ENCODE assay signal across 11 mouse cellular contexts in genomic region chr15:3962251-3962650, GRCm38 (mm10). TPM values are rescaled to one million over a fixed set of nuclear protein-coding genes. Genes with fewer than 3 reads are reported as not detected.
DNase-seq lines count a peak whose midpoint lies in the region; ATAC-seq and TF ChIP-seq lines count a peak whose summit lies in the region.
"Had no signal": no experiment of that assay in that cellular context is flagged by ENCODE, and none has a peak within 500 bp of the region (broad histone marks: within the 10 kb centered on the region; RNA-seq: fewer than 3 reads in every experiment).

No protein-coding gene starts in this region.

- H3K27ac ChIP-seq in heart, embryonic 15.5 days = peak overlapping the region; percentile 60
- no peak overlapping the region for H3K27ac ChIP-seq in kidney, embryonic 16.5 days (ENCODE audit: low read length)
- no peak overlapping the region for H3K27ac ChIP-seq in forebrain, embryonic 10.5 days
- no peak overlapping the region for H3K27ac ChIP-seq in thymus, adult 2 months (ENCODE audit: control insufficient read depth, insufficient read depth, low read length)
- H3K27ac ChIP-seq: forebrain, embryonic 13.5 days; hindbrain, embryonic 12.5 days had no signal

- H3K4me2 ChIP-seq in heart, embryonic 15.5 days = no peak overlapping the region
- H3K4me2 ChIP-seq in kidney, embryonic 16.5 days (replicated peaks; ENCODE audit: low read depth, low read length) = no peak overlapping the region
- H3K4me2 ChIP-seq: forebrain, embryonic 13.5 days; hindbrain, embryonic 12.5 days had no signal

- H3K9ac ChIP-seq in heart, embryonic 15.5 days = no peak overlapping the region
- no peak overlapping the region for H3K9ac ChIP-seq in kidney, embryonic 16.5 days (replicated peaks; ENCODE audit: low read length)
- H3K9ac ChIP-seq: forebrain, embryonic 13.5 days; hindbrain, embryonic 12.5 days had no signal

- no peak overlapping the region for H3K4me3 ChIP-seq in heart, embryonic 15.5 days
- no peak overlapping the region for H3K4me3 ChIP-seq in kidney, embryonic 16.5 days (ENCODE audit: low read length)
- no peak overlapping the region for H3K4me3 ChIP-seq in forebrain, embryonic 10.5 days
- no peak overlapping the region for H3K4me3 ChIP-seq in thymus, adult 2 months (ENCODE audit: control insufficient read depth, insufficient read depth, low read length)
- H3K4me3 ChIP-seq: forebrain, embryonic 13.5 days; hindbrain, embryonic 12.5 days had no signal

- H3K4me1 ChIP-seq in heart, embryonic 15.5 days (replicated peaks) = peaks cover 6% of the 10 kb centered on the region
- 0 out of 2 replicates have a peak, but pooled peaks cover 13% of the 10 kb centered on the region for H3K4me1 ChIP-seq in kidney, embryonic 16.5 days (ENCODE audit: insufficient read depth, low read length)
- H3K4me1 ChIP-seq in forebrain, embryonic 10.5 days = no peaks in the 10 kb centered on the region
- H3K4me1 ChIP-seq in thymus, adult 2 months (replicated peaks; ENCODE audit: control insufficient read depth, insufficient read depth, low read length) = no peaks in the 10 kb centered on the region
- H3K4me1 ChIP-seq: forebrain, embryonic 13.5 days; hindbrain, embryonic 12.5 days had no signal

- peak; percentile 47 for DNase-seq in gastrocnemius, adult 18-20 months (ENCODE audit: low spot score)
- DNase-seq in gastrocnemius, postnatal 4 days (ENCODE audit: low spot score in 2 of 2) = no peak
- DNase-seq in adrenal gland, postnatal 10 days = peak; percentile 25
- DNase-seq in forebrain, embryonic 10.5 days (ENCODE audit: extremely low spot score, low spot score) = no peak
- DNase-seq in thymus, adult 2 months = no peak
- DNase-seq in thymus, postnatal 36 days = no peak
- DNase-seq: embryo, embryonic 11 days had no signal

- WGBS in heart, embryonic 15.5 days = 38% methylated on average over 8 of the region's 8 CpGs
- WGBS in kidney, embryonic 16.5 days = 56% methylated on average over 8 of the region's 8 CpGs
- 88% methylated on average over 8 of the region's 8 CpGs for WGBS in forebrain, embryonic 10.5 days
- WGBS in thymus, adult 2 months = 91% methylated on average over 8 of the region's 8 CpGs

- no peak for TF ChIP-seq POLR2A in thymus, adult 2 months (IDR thresholded peaks at IDR 0.05; ENCODE audit: control insufficient read depth, extremely low read depth, insufficient read depth, low read length, poor library complexity)

- ATAC-seq in heart, embryonic 15.5 days (replicated peaks; ENCODE audit: insufficient number of reproducible peaks, insufficient read depth, low FRiP score, low read depth) = peak; percentile 85; the same call in 1 of the 2 replicates
- ATAC-seq in kidney, embryonic 16.5 days (ENCODE audit: low FRiP score, low TSS enrichment) = peak; percentile 93
- ATAC-seq: forebrain, embryonic 13.5 days had no signal

- H3K27me3 ChIP-seq in heart, embryonic 15.5 days = no peaks in the 10 kb centered on the region
- no peaks in the 10 kb centered on the region for H3K27me3 ChIP-seq in kidney, embryonic 16.5 days (ENCODE audit: insufficient read depth, low read length)
- no peaks in the 10 kb centered on the region for H3K27me3 ChIP-seq in forebrain, embryonic 10.5 days (ENCODE audit: poor library complexity, severe bottlenecking)
- H3K27me3 ChIP-seq in thymus, adult 2 months (ENCODE audit: control insufficient read depth, insufficient read depth, low read length) = no peaks in the 10 kb centered on the region
- H3K27me3 ChIP-seq: forebrain, embryonic 13.5 days; hindbrain, embryonic 12.5 days had no signal

- no peaks in the 10 kb centered on the region for H3K36me3 ChIP-seq in heart, embryonic 15.5 days
- no peaks in the 10 kb centered on the region for H3K36me3 ChIP-seq in kidney, embryonic 16.5 days (ENCODE audit: insufficient read depth, low read length)
- H3K36me3 ChIP-seq in forebrain, embryonic 10.5 days (replicated peaks) = no peaks in the 10 kb centered on the region
- H3K36me3 ChIP-seq in thymus, adult 2 months (ENCODE audit: control insufficient read depth, insufficient read depth, low read length) = no peaks in the 10 kb centered on the region
- H3K36me3 ChIP-seq: hindbrain, embryonic 12.5 days had no signal

- H3K9me3 ChIP-seq in heart, embryonic 15.5 days (replicated peaks) = no peaks in the 10 kb centered on the region
- no peaks in the 10 kb centered on the region for H3K9me3 ChIP-seq in kidney, embryonic 16.5 days (ENCODE audit: low read length)
- no peaks in the 10 kb centered on the region for H3K9me3 ChIP-seq in forebrain, embryonic 10.5 days
- H3K9me3 ChIP-seq: forebrain, embryonic 13.5 days; hindbrain, embryonic 12.5 days had no signal

- no peak for TF ChIP-seq CTCF in thymus, adult 2 months (IDR thresholded peaks at IDR 0.05; ENCODE audit: borderline replicate concordance, control insufficient read depth, extremely low read depth, insufficient read depth, low read length, poor library complexity)

RNA-seq across cellular contexts. Expression of gene Fbxo4, which starts 17.1 kb away (rescaled TPM):
- total RNA-seq in gastrocnemius, adult 18-20 months (2021) = 1 to 10 TPM; 2.9 to 3.6 TPM
- 1 to 10 TPM; 7.6 to 9.2 TPM for total RNA-seq in gastrocnemius, postnatal 4 days (2021)
- 10 to 100 TPM; 15.3 to 20.9 TPM for total RNA-seq in adrenal gland, postnatal 10 days (2021)
- polyA plus RNA-seq in heart, embryonic 15.5 days (2015; fragmentation: Nextera tagmentation; extraction: Ambion mirVana) = 11.7 and 12.5 TPM in 2 replicates
- 10.5 and 12.4 TPM in 2 replicates for polyA plus RNA-seq in kidney, embryonic 16.5 days (2015; fragmentation: Nextera tagmentation; extraction: Ambion mirVana)
- polyA plus RNA-seq in forebrain, embryonic 10.5 days (2016; fragmentation: Nextera tagmentation; extraction: Ambion mirVana) = 3.3 and 4.0 TPM in 2 replicates
- 3.5 and 4.5 TPM in 2 replicates for polyA plus RNA-seq in thymus, adult 2 months (2012; rRNA removed)

RNA-seq across cellular contexts. Expression of gene AW549877, which starts 33.3 kb away (rescaled TPM):
- total RNA-seq in gastrocnemius, adult 18-20 months (2021) = 10 to 100 TPM; 10.5 to 12.1 TPM
- total RNA-seq in gastrocnemius, postnatal 4 days (2021) = 10 to 100 TPM; 19.2 to 22.8 TPM
- total RNA-seq in adrenal gland, postnatal 10 days (2021) = 10 to 100 TPM; 42.2 to 56.5 TPM
- 20.7 and 22.6 TPM in 2 replicates for polyA plus RNA-seq in heart, embryonic 15.5 days (2015; fragmentation: Nextera tagmentation; extraction: Ambion mirVana)
- polyA plus RNA-seq in kidney, embryonic 16.5 days (2015; fragmentation: Nextera tagmentation; extraction: Ambion mirVana) = 42.8 and 42.9 TPM in 2 replicates
- 37.5 and 38.1 TPM in 2 replicates for polyA plus RNA-seq in forebrain, embryonic 10.5 days (2016; fragmentation: Nextera tagmentation; extraction: Ambion mirVana)
- polyA plus RNA-seq in thymus, adult 2 months (2012; rRNA removed) = 14.0 and 18.1 TPM in 2 replicates

Comparison
In these comparisons a context has a peak if more than half of its experiments do, and no peak if none do; other contexts are left out.
1. DNase-seq: peak in gastrocnemius, adult 18-20 months (single experiment) and adrenal gland, postnatal 10 days (single experiment); none in gastrocnemius, postnatal 4 days (0 of 2), forebrain, embryonic 10.5 days (single experiment), thymus, adult 2 months (single experiment) and thymus, postnatal 36 days (0 of 2).